Mouse (Mus musculus) midbrain, embryonic 10.5 days (tissue): ENCODE results near the gene Nrxn3. TPM values are rescaled to one million over a fixed set of nuclear protein-coding genes. Genes with fewer than 3 reads are reported as not detected.

Source experiments
- DNase-seq: peaks from one replicate; pipeline ENCODE4 v3.0.0-alpha.2; 2017; ENCODE audit warnings: low spot score
- H3K27ac ChIP-seq: fragments of 300-500 bp; sonication (generic); replicated peaks from 2 replicates; pipeline ENCODE4 v1.5.1; 2016; ENCODE audit warnings: mild to moderate bottlenecking
- H3K27me3 ChIP-seq: fragments of 300-500 bp; sonication (generic); 2 replicates; pipeline ENCODE4 v1.6.1; 2016; ENCODE audit warnings: low read depth, mild to moderate bottlenecking; ENCODE audit not compliant: poor library complexity, severe bottlenecking
- H3K36me3 ChIP-seq: fragments of 300-500 bp; sonication (generic); 2 replicates; pipeline ENCODE4 v1.6.1; 2016; ENCODE audit warnings: mild to moderate bottlenecking, moderate library complexity
- H3K4me1 ChIP-seq: fragments of 300-500 bp; sonication (generic); 2 replicates; pipeline ENCODE4 v1.6.1; 2016
- H3K4me3 ChIP-seq: fragments of 300-500 bp; sonication (generic); 2 replicates; pipeline ENCODE4 v1.5.1; 2016; ENCODE audit warnings: mild to moderate bottlenecking, moderate library complexity
- H3K9me3 ChIP-seq: fragments of 300-500 bp; sonication (generic); replicated peaks from 2 replicates; pipeline ENCODE4 v1.6.1; 2016; ENCODE audit warnings: mild to moderate bottlenecking
- WGBS: fragments of 180-500 bp; shearing (Covaris S2); methylation state at CpG from one replicate; pipeline ENCODE4 v1.1.7; 2016; 5-methylcytosine and 5-hydroxymethylcytosine counted together
- polyA plus RNA-seq: library from polyadenylated mRNA; unstranded; fragments of >200 nt; fragmentation: Nextera tagmentation; extraction: Ambion mirVana; gene quantifications from 2 replicates; pipeline ENCODE4 v1.2.1, GENCODE M21; 2016

Nrxn3 gene
- polyA plus RNA-seq, 1 experiment from 2014 or later = 5.2 TPM

GRCm38 (mm10) chr12:89822141-89822540 lies 1099.5 kb downstream of the Nrxn3 start:
- no peaks in the 10 kb centered on the region for H3K36me3 ChIP-seq
- 61% methylated on average over 4 of the region's 4 CpGs for WGBS
- no peak overlapping the region for H3K27ac ChIP-seq
- H3K4me1 ChIP-seq = peaks cover 19% of the 10 kb centered on the region
- no peak for DNase-seq
- H3K4me3 ChIP-seq = no peak overlapping the region
- no peaks in the 10 kb centered on the region for H3K27me3 ChIP-seq
- H3K9me3 ChIP-seq = no peaks in the 10 kb centered on the region

GRCm38 (mm10) chr12:89829927-89830326 lies 1107.3 kb downstream of the Nrxn3 start:
- 91% methylated on average over 2 of the region's 2 CpGs for WGBS
- Histone ChIP-seq H3K4me1 (no peaks in the 10 kb centered on the region), H3K4me3 (no peak overlapping the region), H3K27me3 (no peaks in the 10 kb centered on the region), H3K27ac (no peak overlapping the region), H3K36me3 (no peaks in the 10 kb centered on the region), H3K9me3 (no peaks in the 10 kb centered on the region)
- DNase-seq = no peak

DNA sequence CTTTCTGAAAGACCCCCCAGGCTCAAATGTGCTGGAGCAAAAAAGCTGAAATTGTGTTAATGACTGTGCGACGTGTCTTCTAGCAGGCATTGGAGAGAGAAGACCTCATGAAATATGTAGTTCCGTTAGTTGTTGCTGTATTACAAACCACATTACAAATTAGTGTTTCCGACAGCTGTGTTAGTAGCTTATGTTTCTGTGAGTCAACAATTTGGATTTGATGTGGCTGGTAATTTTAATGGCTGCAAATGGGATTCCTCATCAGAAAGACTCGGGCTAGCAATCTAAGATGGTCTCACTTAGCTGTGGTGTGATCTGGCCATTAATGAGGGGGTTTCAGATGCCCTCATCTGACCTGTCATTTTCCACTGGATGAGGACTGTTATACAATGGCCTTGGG lies 1107.7 kb downstream of the Nrxn3 start:
- H3K4me3 ChIP-seq = no peak overlapping the region
- no peak overlapping the region for H3K27ac ChIP-seq
- H3K9me3 ChIP-seq = no peaks in the 10 kb centered on the region
- no peaks in the 10 kb centered on the region for H3K36me3 ChIP-seq
- WGBS = 87% methylated on average over 5 of the region's 5 CpGs
- no peaks in the 10 kb centered on the region for H3K4me1 ChIP-seq
- DNase-seq = no peak
- no peaks in the 10 kb centered on the region for H3K27me3 ChIP-seq

DNA sequence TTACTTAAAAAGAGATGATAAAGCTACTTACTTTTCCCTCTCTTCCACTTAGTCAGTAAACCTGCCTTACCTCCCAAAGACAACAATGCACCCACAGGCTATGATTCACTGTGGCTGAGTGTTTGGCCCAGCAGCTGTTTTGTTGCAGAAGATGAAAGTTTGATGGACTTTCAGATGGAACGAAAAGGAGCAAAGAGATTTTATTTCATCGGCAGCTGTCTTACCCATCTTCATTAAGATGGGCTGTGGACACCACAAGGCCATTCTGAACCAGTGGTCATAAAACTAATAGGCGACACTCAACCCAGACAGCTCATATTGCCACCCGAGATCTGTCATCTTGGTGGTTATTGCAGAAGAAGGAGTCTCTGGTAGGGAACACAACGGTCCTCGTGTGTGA lies 1108.6 kb downstream of the Nrxn3 start:
- H3K36me3 ChIP-seq = no peaks in the 10 kb centered on the region
- no peak for DNase-seq
- no peak overlapping the region for H3K4me3 ChIP-seq
- no peak overlapping the region for H3K27ac ChIP-seq
- H3K27me3 ChIP-seq = no peaks in the 10 kb centered on the region
- WGBS = 92% methylated on average over 6 of the region's 6 CpGs
- no peaks in the 10 kb centered on the region for H3K9me3 ChIP-seq
- H3K4me1 ChIP-seq = no peaks in the 10 kb centered on the region

DNA sequence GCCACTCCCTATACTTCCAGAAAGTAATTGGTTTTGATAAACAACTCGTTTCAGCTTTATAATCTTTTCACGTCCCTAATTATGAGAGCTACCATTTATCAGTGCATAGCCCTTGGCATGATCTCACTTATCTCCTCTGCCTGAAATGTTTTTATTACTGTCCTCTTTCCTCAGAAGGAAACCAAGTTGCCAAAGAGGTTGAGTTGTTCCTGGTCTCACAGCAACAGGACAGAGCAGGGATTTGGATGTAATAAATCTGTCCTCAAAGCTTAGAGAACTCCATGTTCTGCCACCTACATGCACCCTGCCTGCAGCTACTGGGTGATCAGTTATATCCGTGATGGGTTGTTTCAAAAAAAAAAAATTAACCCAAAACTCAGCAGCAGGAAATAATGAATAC lies 1113.6 kb downstream of the Nrxn3 start:
- no peaks in the 10 kb centered on the region for H3K27me3 ChIP-seq
- 84% methylated on average over 3 of the region's 3 CpGs for WGBS
- H3K27ac ChIP-seq = no peak overlapping the region
- H3K36me3 ChIP-seq = no peaks in the 10 kb centered on the region
- H3K4me1 ChIP-seq = no peaks in the 10 kb centered on the region
- no peak overlapping the region for H3K4me3 ChIP-seq
- no peaks in the 10 kb centered on the region for H3K9me3 ChIP-seq
- no peak for DNase-seq

- Histone ChIP-seq H3K4me1 (no peaks in the 10 kb centered on the region), H3K4me3 (no peak overlapping the region), H3K27ac (no peak overlapping the region), H3K9me3 (no peaks in the 10 kb centered on the region), H3K36me3 (no peaks in the 10 kb centered on the region), H3K27me3 (no peaks in the 10 kb centered on the region)
- no peak for DNase-seq
- 95% methylated on average over 1 of the region's 1 CpGs for WGBS
Observed at GRCm38 (mm10) chr12:89842861-89843260, 1120.2 kb downstream of the Nrxn3 start.

- WGBS = 79% methylated on average over 1 of the region's 1 CpGs
- Histone ChIP-seq H3K9me3 (no peaks in the 10 kb centered on the region), H3K27me3 (no peaks in the 10 kb centered on the region), H3K4me3 (no peak overlapping the region), H3K4me1 (no peaks in the 10 kb centered on the region), H3K27ac (no peak overlapping the region), H3K36me3 (no peaks in the 10 kb centered on the region)
- no peak for DNase-seq
Observed at GRCm38 (mm10) chr12:89848116-89848515, 1125.4 kb downstream of the Nrxn3 start.

GRCm38 (mm10) chr12:89854355-89854754 lies 1131.7 kb downstream of the Nrxn3 start:
- 41% methylated on average over 4 of the region's 4 CpGs for WGBS

DNA sequence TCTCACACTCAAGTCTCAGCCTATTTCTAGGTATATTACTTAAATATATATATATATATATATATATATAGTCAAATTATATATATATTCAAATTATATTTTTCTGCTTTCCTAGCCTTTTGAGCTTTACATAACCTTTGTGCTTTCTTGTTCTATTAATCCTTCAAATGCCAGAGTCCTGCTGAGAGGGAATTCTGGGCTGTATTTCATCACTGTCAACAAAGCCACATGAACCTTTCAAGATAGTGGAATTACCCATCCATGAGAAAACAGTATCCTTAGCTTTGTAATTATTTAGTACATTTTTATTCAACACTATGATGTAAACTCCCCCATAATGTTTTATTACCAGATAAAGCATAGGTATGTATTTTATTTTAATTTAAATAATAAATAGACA lies 1144.4 kb downstream of the Nrxn3 start:
- no peaks in the 10 kb centered on the region for H3K4me1 ChIP-seq
- H3K4me3 ChIP-seq = no peak overlapping the region
- H3K27ac ChIP-seq = no peak overlapping the region
- H3K27me3 ChIP-seq = no peaks in the 10 kb centered on the region
- DNase-seq = no peak
- no peaks in the 10 kb centered on the region for H3K9me3 ChIP-seq
- no peaks in the 10 kb centered on the region for H3K36me3 ChIP-seq

More at GRCm38 (mm10) chr12:89854355-89854754, 1131.7 kb downstream of the Nrxn3 start:
- peaks cover 11% of the 10 kb centered on the region for H3K4me1 ChIP-seq
- H3K27me3 ChIP-seq = no peaks in the 10 kb centered on the region
- no peaks in the 10 kb centered on the region for H3K36me3 ChIP-seq
- H3K27ac ChIP-seq = peak overlapping the region; percentile 13; the same call in 1 of the 2 replicates
- H3K9me3 ChIP-seq = no peaks in the 10 kb centered on the region
- no peak overlapping the region for H3K4me3 ChIP-seq
- DNase-seq = no peak

GRCm38 (mm10) chr12:89882617-89883370 lies 1160.1 kb downstream of the Nrxn3 start:
- Histone ChIP-seq H3K4me3 (no peak overlapping the region), H3K4me1 (0 out of 2 replicates have a peak, but pooled peaks cover 3% of the 10 kb centered on the region), H3K27me3 (no peaks in the 10 kb centered on the region), H3K36me3 (no peaks in the 10 kb centered on the region), H3K9me3 (no peaks in the 10 kb centered on the region), H3K27ac (no peak overlapping the region)
- DNase-seq = no peak
- WGBS = 72% methylated on average over 8 of the region's 8 CpGs

GRCm38 (mm10) chr12:89884576-89884975 lies 1161.9 kb downstream of the Nrxn3 start:
- Histone ChIP-seq H3K27ac (no peak overlapping the region), H3K36me3 (no peaks in the 10 kb centered on the region), H3K9me3 (no peaks in the 10 kb centered on the region), H3K27me3 (no peaks in the 10 kb centered on the region), H3K4me3 (no peak overlapping the region), H3K4me1 (0 out of 2 replicates have a peak, but pooled peaks cover 3% of the 10 kb centered on the region)
- WGBS = 96% methylated on average over 1 of the region's 1 CpGs
- DNase-seq = no peak

- no peaks in the 10 kb centered on the region for H3K9me3 ChIP-seq
- 88% methylated on average over 3 of the region's 3 CpGs for WGBS
Observed at GRCm38 (mm10) chr12:89888647-89889046, 1166.0 kb downstream of the Nrxn3 start.

GRCm38 (mm10) chr12:89896901-89897300 lies 1174.2 kb downstream of the Nrxn3 start:
- no peaks in the 10 kb centered on the region for H3K36me3 ChIP-seq
- no peak overlapping the region for H3K27ac ChIP-seq
- no peaks in the 10 kb centered on the region for H3K27me3 ChIP-seq
- whole genome bisulfite sequencing = 41% methylated on average over 2 of the region's 2 CpGs
- peak; percentile 16 for DNase-seq
- 0 out of 2 replicates have a peak, but pooled peaks cover 3% of the 10 kb centered on the region for H3K4me1 ChIP-seq
- no peaks in the 10 kb centered on the region for H3K9me3 ChIP-seq
- no peak overlapping the region for H3K4me3 ChIP-seq

More at GRCm38 (mm10) chr12:89888647-89889046, 1166.0 kb downstream of the Nrxn3 start:
- Histone ChIP-seq H3K27ac (no peak overlapping the region), H3K4me3 (no peak overlapping the region), H3K27me3 (no peaks in the 10 kb centered on the region), H3K36me3 (no peaks in the 10 kb centered on the region), H3K4me1 (no peaks in the 10 kb centered on the region)
- no peak for DNase-seq
